Mouse (Mus musculus) erythroblast, adult 5-6 weeks (primary cell): ENCODE measurements around the gene H2afv. TPM values are rescaled to one million over a fixed set of nuclear protein-coding genes. Genes with fewer than 3 reads are reported as not detected.
"Not testable (repeated sequence)": the region's sequence is repeated elsewhere in the genome, so short reads cannot be mapped to it uniquely, and the experiment has no call there.

Experiments used
- ATAC-seq: replicated peaks from 2 replicates; pipeline ENCODE4 v1.8.0; 2016; ENCODE audit warnings: moderate number of reproducible peaks, mild to moderate bottlenecking, moderate TSS enrichment, inconsistent platforms; ENCODE audit not compliant: poor library complexity, low FRiP score, severe bottlenecking
- total RNA-seq, 2 experiments: library from RNA; stranded (forward) in 1 of 2; stranded (reverse) in 1 of 2; fragments of 150-400 nt in 1 of 2; fragments of 200-764, 138-1000 nt in 1 of 2; gene quantifications; 2 replicates each; pipeline versions ENCODE4 v1.2.3 to v1.2.4; 2015 to 2017; ENCODE audit warnings: low replicate concordance in 2 of 2

H2afv gene
- total RNA-seq, 2 experiments from 2014 or later: 32.3 to 54.0 TPM

DNA sequence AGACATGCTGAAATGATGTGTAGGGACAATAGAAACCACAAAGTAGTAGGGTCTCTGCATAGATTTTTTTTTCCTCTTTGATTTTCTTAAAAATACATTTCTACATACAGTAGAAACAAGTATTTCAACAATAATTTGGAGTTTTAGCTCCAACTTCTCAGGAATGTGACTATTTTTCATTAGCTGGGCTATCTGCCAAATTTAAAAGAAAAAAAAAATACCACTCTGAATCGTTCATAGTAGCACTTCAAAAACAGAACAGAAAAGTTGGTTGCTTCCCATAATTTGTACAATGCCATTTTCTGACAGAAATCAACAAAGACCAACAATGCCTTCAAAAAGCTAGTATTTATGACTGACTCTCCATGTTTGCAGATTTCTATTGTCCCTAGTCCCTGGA, 27.2 kb upstream of the H2afv start:
- ATAC-seq: no peak

DNA sequence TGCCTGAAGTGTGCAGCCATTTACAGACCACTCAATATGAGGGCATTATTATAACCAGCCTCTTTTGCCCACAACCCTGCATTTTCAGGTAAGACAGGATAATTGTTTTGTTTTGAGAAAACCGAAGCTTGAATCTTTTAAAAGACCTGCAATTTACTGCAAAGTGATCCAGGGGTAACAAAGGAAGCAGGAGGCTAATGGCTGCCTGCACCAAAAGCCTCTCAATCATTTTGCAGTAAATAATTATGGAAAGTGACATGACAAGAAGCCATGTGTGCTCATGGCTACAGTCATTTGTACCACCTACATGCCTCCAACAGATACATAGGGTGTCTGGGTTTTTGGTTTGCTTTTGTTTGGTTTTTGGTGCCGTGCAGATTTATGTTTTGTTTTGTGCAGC, 26.8 kb upstream of the H2afv start:
- ATAC-seq: no peak

DNA sequence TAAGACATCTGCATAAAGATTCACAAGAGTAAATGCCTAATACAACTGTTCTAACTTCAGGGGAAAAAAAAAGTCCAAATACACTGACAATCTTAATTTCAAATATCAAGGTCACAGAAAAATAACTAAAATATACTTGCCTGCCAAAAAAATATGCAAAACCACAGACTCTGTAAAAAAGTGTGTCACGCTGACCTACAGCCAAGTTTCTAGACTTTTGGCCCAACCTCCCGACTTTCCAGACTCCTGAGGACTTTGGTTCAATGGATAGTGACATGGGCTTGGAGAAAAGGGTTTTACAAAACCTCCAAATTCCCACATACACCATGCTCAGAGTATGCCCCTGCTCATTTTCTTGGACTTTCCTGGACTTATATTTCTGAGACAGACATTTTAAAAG, 24.3 kb upstream of the H2afv start:
- ATAC-seq: no peak

DNA sequence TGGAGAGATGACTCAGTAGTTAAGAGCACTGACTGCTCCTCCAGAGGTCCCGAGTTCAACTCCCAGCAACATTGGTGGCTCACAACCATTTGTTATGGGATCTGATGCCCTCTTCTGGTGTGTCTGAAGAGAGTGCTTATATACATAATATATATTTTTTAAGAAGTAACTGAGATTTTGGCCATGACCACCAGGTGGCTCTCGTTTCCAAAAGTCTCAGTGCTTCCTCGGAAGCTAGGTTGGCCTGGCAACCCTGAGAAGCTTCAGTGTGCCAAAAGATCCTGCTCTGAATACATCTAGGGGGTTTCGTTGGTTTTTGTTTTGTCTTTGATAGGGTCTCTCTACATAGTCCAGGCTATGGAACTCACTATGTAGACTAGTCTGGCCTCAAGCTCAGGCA, 20.9 kb upstream of the H2afv start:
- ATAC-seq: peak; percentile 92

DNA sequence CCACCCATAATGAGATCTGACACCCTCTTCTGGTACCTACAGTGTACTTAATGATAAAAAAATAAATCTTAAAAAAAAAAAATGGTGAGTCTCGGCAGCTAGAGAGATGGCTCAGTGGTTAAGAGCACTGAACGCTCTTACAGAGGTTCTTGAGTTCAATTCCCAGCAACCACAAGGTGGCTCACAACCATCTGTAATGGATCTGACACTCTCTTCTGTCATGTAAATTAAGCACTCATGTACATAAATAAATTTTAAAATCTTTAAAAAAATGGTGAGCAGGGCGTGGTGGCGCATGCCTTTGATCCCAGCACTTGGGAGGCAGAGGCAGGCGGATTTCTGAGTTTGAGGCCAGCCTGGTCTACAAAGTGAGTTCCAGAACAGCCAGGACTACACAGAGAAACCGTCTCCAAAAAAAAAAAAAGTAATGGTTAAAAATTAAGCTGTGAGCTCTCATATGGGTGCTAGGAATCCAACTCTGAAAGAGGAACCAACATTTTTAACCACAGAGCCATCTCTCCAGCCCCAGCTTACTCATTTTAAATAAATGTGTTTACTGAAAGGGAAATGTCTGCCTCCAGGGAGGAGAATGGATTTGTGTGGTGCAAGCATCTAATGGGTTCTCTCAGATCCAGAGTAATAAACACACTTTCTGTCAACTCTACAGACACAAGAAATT, 19.1 kb upstream of the H2afv start:
- ATAC-seq: no peak

DNA sequence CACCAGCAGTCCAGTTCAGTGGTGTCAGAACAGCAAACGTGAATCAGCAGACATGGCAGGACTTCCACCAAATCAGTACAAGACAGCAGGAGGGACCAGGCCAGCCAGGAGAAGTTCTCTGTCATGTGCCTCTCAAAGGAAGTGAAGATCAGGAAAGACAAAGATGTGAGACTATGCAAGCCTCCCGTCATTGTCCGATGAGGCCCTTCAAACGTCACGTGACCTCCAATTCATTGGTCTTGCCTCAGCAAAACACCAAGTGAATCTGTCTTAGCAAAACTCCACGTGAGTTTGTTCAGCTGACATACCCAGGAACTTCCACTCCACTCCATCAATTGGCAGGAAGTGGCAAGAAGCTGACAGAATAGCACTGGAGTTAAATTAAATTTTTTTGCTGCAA, 11.8 kb upstream of the H2afv start:
- no peak for ATAC-seq

DNA sequence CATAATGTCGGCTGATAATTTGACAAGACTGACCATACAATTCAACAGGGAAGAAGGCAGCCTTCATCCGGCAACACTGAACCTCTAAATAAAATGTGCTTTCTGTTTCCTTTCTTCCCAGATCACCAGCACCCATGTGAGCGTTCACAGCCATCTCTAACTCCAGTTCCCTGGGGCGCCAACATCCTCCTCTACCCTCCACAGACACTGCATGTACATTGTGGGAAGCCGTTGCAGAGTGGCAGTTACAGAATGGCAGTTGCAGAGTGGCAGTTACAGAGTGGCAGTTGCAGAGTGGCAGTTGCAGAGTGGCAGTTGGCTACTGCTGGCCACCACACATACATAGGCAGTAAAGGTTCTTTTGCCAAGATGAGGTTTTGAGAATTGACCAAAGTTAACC, 3.9 kb upstream of the H2afv start:
- not testable (repeated sequence) for ATAC-seq

DNA sequence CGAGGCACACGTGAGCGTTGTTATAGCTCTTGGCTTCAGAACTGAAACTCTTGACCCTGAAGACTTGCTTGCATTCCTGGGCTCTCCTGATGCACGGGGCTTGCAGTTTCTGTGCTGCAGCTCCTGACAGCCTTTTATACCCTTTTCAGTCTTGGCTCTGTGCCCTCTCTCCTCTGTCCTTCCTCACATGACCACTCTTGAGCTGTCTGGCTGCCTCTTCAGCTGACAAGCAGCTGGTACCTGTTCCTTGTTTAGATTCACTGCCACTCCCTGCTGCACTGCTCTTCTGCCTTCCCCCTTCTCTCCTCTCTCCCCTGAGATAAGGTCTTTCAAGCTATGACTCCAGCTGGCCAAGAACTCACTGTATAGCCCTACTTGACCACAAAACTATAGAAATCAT, 3.2 kb upstream of the H2afv start:
- no peak for ATAC-seq

DNA sequence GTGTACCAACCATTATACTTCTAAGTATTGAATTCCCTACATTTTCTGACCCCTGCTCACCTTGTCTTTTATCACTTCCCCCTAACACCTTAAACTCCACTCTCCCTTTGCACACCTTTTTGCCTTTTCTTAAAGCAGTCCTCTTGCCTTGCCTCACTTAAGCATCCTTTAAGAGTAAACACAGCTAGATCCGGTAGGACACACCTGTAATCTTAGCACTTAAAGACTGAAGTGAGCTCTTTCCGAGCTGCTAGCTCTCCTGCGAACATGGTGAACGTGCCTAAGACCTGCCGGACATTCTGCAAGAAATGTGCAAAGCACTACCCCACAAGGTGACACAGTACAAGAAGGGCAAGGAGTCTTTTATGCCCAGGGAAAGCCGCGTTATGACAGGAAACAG, 1.7 kb upstream of the H2afv start:
- no peak for ATAC-seq

DNA sequence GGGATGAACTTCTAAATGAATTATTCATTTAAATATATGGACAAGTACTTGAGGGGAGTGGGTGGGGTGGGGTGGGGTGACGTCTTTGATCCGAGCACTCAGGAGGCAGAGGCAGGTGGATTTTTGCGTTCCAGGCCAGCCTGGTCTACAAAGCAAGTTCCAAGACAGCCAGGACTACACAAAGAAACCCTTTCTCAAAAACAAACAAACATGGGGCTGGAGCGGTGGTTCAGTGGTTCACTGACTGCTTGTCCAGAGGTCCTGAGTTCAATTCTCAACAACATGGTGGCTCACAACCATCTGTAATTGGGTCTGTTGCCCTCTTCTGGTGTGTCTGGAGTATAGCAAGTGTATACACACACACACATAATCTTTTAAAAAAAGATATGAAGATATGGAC, 1.2 kb upstream of the H2afv start:
- no peak for ATAC-seq

DNA sequence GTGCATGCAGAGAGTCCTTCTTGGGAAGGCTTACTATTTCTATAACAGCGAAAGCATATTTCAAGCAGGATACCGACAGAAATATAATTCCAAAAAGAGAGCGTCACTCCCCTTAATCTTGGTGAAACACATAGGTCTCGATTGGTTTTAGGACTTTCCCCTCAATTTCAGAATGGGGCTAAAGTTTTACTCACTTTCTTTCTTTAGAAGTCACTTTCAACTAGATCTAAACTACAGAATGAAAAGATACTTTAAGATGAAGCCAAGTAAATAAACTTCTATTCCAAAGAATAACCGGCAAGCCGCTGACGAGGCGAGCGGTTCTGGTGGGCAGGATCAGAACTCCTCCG, 541 bp downstream of the H2afv start:
- ATAC-seq: no peak; the same call in 1 of the 2 replicates

DNA sequence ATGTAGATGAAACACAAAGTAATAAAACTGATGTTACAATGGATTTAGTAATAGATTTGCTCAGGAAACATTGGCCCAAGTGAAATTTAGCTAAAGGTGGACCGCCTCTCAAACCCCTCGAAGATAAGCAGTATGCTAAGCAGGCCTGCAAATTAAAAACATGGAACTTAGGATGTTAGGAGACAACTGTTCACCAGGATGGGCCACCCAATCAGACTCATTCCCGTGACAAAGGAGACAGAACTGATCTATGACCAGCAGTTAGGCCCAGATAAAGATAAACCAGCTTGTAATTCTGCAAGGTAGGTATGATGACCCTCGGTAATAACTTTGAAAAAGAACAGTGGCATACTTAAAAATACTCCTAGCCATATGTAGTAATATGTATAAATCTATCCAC, 1.1 kb downstream of the H2afv start:
- 0 out of 2 replicates have a peak, but pooled peaks have one; percentile 2 for ATAC-seq

DNA sequence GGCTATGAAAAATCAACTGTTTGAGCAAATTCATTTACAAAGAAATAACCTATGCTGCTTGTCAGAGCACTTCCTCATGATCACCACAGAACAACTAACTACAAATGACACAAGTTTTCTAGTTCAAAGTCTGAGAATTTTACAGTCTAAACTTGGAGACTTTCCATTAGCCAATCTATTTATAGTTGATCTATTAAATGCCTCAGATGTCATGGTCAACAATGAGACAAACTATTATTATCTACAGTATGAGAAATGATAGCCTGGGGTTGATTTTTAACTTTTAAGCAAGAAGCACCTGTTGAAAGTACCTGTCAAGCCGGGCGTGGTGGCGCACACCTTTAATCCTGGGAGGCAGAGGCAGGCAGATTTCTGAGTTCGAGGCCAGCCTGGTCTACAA, 1.7 kb downstream of the H2afv start:
- no peak for ATAC-seq

DNA sequence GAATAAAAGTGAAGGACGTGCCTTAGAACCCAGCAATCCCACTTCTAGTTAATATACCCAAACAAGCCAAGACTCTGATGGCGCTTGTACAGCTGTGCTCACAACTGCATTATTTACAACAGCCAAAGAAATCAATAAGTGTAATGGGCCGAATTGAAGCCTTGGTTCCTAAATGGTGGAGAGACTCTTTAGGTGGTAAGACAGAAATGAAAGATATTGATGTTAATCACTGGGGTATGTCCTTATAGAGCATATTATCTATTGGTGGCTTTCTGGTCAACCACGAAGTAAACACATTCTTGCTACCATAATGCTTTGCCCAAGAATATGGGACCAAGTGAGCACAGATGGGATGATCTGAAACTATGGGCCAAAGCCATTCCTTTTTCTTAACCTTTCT, 4.1 kb downstream of the H2afv start:
- no peak for ATAC-seq

DNA sequence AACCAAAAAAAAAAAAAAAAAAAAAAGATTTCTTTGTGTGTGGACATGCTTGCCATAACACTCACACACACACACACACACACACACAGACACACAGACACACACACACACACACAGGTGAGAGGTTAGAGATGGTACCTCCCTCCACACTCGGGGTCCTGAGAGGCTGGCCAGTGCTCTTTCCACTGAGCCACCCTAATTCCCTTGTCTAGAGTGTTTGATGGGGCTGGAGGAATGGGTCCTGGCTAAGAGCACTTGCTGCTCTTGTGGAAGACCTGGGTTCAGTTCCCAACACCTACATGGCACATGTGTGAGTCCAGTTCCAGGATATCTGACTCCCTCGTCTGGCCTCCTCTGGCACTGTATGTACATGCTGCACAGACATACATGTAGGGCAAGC, 6.6 kb downstream of the H2afv start:
- ATAC-seq: no peak

DNA sequence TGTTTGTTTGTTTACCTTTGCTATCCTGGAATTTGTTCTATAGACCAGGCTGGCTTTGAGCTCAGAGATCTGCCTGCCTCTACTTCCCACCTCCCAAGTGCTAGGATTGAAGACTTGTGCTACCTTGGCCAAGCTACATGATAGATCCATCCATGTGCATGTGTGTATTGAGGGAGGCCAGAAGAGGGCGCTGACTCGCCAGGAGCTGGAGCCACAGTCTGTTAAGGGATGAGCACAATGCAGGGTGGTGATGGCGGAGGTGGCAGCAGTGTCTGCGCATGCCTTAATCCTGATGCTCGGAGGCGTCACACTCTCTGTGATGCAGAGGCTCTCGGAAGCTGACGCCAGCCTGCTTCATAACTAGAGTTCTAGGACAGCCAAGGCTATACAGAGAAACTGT, 7.8 kb downstream of the H2afv start:
- ATAC-seq: peak; percentile 84

DNA sequence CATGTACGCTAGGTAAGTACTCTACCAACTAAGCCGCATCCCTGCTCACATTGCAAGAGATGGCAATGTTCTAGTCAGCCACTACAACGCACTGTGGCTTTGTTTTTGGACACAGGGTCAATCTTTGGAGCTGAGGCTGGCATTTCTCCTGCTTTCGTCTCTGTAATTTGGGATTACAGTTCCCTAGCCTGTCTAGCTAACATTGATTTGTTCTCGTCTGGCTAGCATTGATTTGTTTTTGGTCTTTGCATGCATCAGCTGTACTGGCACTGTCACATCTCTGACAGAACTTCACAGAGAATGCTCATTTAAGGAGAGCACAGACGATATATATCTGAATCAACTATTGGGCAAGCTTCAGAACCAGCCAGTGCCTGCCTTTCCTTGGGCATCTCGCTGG, 14.1 kb downstream of the H2afv start:
- ATAC-seq: no peak

DNA sequence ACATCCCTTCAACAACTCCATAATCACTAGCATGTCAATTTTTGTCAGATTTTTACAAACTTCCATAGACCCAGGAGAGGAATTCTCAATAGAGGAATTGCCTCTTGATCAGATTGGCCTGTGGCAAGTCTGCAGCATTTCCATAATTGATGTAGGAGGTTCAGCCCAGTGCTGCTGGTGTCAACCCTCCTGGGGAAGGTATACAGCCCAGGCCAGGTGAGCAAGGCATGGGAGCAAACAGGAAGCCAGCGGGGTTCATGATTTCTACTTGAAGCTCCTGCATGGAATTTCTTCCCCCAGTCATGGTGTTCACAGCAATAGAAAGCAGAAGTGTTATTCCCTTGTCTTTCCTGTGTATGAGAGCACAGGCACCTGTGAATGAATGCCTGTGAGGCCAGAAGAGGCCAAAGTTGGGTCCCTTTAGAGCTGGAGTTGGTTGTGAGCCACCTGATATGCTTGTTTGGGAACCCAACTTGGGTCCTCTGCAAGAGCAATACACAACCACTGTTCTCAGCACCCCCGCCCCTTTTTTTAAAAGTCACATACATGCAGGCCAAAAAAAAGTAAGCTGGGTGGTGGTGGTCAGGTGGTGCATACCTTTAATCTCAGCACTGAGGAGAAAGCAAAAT, 23.4 kb downstream of the H2afv start:
- ATAC-seq: no peak

DNA sequence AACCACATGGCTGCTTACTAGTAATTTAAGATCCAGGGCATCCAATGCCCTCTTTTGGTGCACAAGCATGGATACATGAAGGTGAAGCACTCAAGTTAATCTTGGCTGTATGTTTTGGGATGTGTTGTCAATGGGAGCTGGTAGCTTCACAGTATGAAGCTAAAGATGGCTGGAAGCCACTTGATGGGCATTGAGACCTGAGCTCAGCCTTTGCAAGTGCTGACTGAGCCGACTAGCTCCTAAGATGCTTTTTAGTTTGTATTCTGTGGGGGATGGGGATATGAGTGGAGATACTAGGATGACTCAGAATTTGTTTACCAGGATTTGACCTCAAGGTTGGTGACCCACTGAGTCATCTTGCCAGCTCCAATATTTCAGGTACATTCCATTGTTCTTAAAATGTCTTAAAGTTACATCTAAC, 23.9 kb downstream of the H2afv start:
- ATAC-seq: no peak

DNA sequence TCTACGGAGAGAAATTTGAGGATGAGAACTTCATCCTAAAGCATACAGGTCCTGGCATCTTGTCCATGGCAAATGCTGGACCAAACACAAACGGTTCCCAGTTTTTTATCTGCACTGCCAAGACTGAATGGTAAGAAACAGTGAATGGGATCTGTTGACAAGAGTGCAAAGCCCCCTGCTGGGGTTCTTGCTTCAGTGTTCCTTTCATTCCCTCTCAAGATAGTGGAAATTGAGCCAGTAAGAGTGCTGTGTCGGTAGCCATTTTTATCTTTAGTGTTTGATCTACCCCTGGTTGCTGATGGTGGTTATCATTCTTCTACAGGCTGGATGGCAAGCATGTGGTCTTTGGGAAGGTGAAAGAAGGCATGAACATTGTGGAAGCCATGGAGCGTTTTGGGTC, 25.1 kb downstream of the H2afv start:
- not testable (repeated sequence) for ATAC-seq

DNA sequence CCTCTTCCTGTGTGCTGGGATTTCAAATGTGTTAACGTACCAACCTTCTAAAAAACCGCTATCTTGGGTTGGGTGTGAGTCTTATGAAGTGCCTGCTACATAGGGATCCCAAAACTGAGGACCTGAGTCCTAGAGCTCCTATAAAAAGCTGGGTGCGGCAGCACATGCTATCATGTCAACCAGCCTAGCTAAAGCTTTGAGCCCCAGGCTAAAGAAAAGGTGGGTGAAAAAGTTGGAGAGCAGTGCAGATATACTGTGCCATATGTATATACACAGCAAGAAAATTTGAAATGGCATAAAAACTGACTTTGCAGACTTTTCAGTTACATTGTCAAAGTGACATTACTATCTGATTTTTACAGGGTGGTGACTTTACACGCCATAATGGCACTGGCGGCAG, 25.5 kb downstream of the H2afv start:
- ATAC-seq: no peak

DNA sequence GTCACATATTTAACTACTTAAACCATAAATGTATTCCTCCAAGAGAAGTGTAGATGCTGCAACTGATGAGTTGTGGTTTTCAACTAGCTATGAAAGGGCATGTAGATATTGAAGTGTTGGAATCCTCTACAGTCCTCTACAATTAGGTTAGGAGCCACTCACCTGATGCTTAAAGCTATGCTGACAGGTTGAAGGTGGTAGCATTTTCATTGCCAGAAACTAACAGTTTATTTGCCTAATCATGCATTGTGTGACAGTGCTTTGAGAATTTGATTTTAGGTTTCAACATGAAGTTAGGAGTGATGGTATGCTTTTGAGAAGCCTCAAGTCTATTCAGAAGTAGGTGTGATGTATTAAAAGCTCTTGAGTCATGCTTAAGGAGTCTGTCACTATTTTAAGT, 26.8 kb downstream of the H2afv start:
- no peak for ATAC-seq
